Mouse (Mus musculus): ENCODE data around the gene Tmem161b.

DNA sequence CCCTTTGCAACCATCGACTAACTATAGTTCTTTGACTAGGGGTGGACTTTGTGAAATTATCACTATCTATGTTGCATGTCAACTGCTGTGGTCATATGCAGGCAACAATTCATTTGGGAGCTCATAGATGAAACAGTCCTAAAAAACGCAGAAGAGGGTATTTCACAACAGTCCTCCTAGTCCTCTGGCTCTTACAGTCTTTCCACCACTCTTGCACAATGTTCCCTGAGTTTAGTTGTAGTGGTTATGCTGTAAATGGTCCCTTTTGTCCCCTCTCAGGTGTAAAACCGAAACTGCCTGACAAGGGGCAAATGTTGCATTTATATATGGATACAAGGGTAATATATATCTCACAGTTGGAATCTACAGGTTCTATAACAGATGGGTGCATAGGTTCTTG, 29.4 kb upstream of the Tmem161b start:
- TF ChIP-seq CTCF (conservative IDR thresholded peaks at IDR 0.05; ENCODE audit: insufficient read depth, insufficient read length, low read depth, low read length) (no peak), POLR2A (IDR thresholded peaks at IDR 0.05; ENCODE audit: low read depth, low read length) (no peak)

Data from kidney, adult 2 months (tissue).